Mouse (Mus musculus) cerebellum, adult 11-12 months (tissue): ENCODE measurements around the gene Mpeg1.

ENCODE experiments used
- DNase-seq: peaks from one replicate; pipeline ENCODE4 v3.0.0; 2022

Mpeg1 gene

GRCm38 (mm10) chr19:12493453-12494186, 33.0 kb downstream of the Mpeg1 start:
- DNase-seq = no peak

GRCm38 (mm10) chr19:12494187-12494458, 33.5 kb downstream of the Mpeg1 start:
- no peak for DNase-seq

- DNase-seq = no peak
These were observed 34.5 kb downstream of the Mpeg1 start for GRCm38 (mm10) chr19:12494972-12495535.

GRCm38 (mm10) chr19:12496241-12496640, 35.7 kb downstream of the Mpeg1 start:
- DNase-seq = no peak

GRCm38 (mm10) chr19:12497909-12498308, 37.3 kb downstream of the Mpeg1 start:
- DNase-seq = no peak

GRCm38 (mm10) chr19:12498321-12498720, 37.7 kb downstream of the Mpeg1 start:
- no peak for DNase-seq

GRCm38 (mm10) chr19:12498941-12499340, 38.4 kb downstream of the Mpeg1 start:
- no peak for DNase-seq

GRCm38 (mm10) chr19:12499485-12499884, 38.9 kb downstream of the Mpeg1 start:
- DNase-seq = no peak

- peak; percentile 47 for DNase-seq
These were observed 39.5 kb downstream of the Mpeg1 start for GRCm38 (mm10) chr19:12500124-12500523.

- peak; percentile 66 for DNase-seq
These were observed 40.3 kb downstream of the Mpeg1 start for GRCm38 (mm10) chr19:12500881-12501311.

- peak; percentile 91 for DNase-seq
These were observed 41.1 kb downstream of the Mpeg1 start, which contains the start of gene Dtx4 for GRCm38 (mm10) chr19:12501370-12502347. Gene Dtx4 (minus strand): TSS chr19:12501454.

GRCm38 (mm10) chr19:12502756-12503155, 42.2 kb downstream of the Mpeg1 start:
- no peak for DNase-seq

- DNase-seq = no peak
These were observed 54.0 kb downstream of the Mpeg1 start for GRCm38 (mm10) chr19:12514621-12515020.
